Mouse (Mus musculus) urinary bladder, postnatal 10 days (tissue): ENCODE data around the gene Lclat1.
"Not testable (repeated sequence)": the region's sequence is repeated elsewhere in the genome, so short reads cannot be mapped to it uniquely, and the experiment has no call there.

Experiments used
- DNase-seq: peaks from one replicate; pipeline ENCODE4 v3.0.0; 2022; ENCODE audit warnings: low spot score

Gene Lclat1

DNA sequence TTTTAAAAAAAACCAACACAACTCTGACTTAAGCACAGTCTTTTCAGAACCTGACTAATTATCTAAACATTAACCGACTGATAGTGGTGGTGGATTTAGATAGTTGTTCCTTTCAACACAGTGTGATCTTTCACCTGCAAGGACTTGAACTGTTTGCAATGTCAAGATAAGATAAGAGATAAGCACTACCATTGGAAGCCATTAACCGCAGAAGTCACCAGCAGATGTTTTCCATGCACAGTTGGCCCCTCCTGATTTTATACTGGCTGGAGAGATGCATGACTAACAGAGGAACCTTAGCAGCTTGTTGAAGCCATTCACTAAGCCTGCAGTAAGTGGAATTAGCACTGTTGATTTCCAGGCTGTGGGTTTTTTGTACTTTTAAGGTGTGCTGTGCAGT, 34.7 kb downstream of the Lclat1 start:
- DNase-seq, result no peak

- DNase-seq, result no peak
Observed at GRCm38 (mm10) chr17:73145426-73145825, 37.6 kb downstream of the Lclat1 start.

DNA sequence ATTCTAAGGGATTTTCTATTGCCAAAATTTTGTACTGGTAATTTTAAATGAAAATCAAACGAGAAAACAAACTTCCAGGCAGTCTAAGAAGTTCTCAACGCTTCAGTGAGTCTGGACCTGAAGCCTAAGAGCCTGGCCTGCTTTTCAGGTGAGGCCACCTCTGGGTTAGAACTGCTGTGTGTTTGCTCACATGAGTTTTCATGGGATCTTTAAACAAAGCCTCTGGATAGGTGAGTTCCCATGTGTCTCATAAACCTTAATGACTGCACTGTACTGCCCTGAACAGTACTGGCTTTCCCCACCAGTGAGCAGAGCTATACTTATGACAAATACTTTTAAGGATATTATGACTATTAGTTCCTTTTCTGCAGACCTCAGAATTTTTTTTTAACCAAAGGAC, 40.8 kb downstream of the Lclat1 start:
- no peak for DNase-seq

GRCm38 (mm10) chr17:73152790-73153525, 45.2 kb downstream of the Lclat1 start:
- DNase-seq, result not testable (repeated sequence)

- no peak for DNase-seq
Observed at GRCm38 (mm10) chr17:73153672-73154071, 45.9 kb downstream of the Lclat1 start.

GRCm38 (mm10) chr17:73156606-73157005, 48.8 kb downstream of the Lclat1 start:
- DNase-seq, result no peak

GRCm38 (mm10) chr17:73161795-73162194, 54.0 kb downstream of the Lclat1 start:
- no peak for DNase-seq

DNA sequence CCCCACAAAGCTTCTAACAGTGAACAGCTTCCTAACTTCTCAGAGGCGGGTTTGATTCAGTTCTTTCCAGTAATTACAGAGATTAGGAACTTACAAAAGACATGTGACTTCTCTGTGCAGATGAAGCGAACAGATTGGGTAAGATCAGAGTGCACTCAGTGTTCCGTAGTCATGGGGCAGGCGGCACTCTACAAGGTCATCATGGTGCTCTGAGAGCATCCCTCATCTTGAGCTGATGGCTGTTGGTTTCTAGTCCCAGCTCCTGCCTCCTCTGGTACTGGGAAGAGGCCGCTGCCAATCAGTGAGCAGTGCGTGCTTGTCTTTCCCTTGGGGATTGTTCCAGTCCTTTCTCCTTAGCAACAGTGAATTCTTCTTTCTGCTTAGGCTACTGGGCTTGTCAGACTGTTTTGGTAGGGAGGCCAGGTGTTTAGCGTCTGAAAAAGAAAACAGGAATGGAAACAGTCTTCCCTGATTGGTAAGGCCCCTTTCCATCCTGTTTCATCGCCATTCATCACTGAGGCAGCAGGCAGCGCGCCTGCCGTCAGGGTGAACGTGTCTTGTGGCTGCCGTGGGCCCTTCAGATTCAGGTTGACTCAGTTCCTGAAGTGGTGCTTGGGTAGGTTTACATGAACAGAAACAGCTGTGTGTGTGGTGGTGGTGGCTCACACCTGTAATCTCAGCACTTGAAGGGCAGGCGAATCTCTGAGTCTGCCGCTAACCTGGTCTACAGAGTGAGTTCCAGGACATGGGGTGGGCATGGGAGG, 54.8 kb downstream of the Lclat1 start:
- DNase-seq, result no peak

DNA sequence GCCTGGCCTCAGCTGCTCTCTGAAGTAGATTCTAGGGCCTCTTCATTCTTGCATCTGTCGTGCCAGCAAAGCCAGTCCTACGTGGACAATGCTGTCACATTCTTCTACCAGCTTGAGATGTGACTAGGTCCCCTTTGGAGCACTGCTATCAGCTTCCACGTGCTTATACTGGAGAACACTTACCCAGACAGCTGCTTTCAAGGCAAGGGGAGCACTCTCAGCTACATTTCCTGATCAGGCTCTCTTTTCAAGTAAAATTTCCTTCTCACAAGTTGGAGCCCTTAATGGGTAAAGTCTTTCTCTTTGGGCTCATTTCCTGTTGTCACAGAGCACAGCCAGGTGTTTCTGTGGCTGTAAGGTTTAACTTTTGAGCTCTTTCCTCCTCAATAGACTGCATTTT, 55.8 kb downstream of the Lclat1 start:
- DNase-seq, result no peak

- no peak for DNase-seq
Observed at GRCm38 (mm10) chr17:73164121-73164520, 56.3 kb downstream of the Lclat1 start.

- DNase-seq, result no peak
Observed at GRCm38 (mm10) chr17:73169461-73169860, 61.7 kb downstream of the Lclat1 start.

DNA sequence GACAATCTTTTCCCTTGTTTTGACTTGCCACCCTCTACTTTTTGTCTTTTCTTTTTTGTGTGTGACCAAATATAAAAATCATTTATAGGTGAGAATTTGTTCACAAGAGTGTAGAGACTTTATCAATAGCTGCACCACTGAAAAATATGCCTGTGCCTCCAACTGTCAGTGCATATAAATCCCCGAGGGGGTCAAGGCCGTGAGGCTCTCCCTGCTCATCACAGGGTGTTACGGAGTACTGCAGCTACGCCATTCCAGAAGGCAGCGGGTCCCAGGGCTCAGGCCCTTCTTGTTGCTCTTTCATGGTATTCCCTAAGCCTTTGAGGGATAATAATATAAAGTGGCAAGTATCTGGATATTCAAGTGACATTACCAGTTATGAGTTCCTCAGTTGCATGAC, 62.4 kb downstream of the Lclat1 start:
- DNase-seq, result no peak

- DNase-seq, result no peak
Observed at GRCm38 (mm10) chr17:73174083-73174562, 66.3 kb downstream of the Lclat1 start.

DNA sequence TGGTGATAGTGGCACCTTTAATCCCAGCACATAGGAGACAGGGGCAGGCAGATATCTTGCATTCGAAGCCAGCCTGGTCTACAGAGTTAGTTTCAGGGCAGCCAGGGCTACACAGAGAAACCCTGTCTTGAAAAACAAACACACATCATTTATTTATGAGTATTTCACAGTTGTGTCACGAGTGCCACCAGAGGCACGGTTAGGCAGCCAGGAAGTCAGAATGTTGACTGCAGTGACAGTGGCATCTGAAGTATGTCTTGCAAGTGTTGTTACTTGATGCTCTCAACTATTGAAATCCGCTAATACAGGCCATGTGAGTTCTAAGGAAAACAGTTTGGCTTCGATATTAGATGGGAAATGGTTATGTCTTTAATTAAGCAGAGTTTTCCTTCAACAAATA, 67.9 kb downstream of the Lclat1 start:
- DNase-seq, result no peak

DNA sequence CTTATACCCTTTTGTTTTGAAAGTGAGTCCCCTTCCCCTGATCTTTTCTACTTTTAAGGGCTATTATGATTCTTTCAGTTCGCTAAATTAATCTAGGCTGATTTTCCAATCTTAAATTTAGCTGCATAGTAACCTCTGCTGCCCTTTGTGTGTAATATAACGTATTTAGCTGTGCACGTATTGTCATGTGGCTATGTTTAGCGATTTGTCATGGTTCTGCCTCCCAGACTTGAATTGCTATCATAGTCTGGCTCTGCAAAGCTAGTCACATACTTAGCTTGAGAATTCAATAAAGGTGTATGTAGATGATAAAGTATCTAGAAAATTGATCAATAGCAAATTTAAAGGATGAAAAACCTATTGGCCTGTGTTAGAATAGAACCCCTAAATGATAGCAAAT, 69.3 kb downstream of the Lclat1 start:
- DNase-seq, result no peak

GRCm38 (mm10) chr17:73186929-73187328, 79.1 kb downstream of the Lclat1 start:
- no peak for DNase-seq

DNA sequence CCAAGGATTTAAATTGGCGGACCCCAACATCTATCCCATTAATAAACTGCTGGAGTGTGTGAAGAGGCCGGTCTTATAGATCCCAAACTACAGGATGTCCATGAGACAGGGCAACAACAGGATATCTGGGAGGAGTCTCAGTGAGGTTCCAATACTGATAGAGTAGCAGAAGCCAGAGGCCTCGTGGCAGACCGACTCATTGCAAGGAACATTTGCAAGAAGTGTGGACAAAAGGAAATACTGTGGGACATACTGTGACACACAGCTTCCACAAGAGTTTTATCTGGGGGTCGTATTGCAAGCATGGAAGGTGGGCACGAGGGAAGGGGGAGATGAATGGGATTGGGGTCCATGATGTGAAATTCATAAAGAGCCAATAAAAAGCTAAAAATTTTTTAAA, 86.4 kb downstream of the Lclat1 start:
- no peak for DNase-seq

- no peak for DNase-seq
Observed at GRCm38 (mm10) chr17:73194575-73194974, 86.8 kb downstream of the Lclat1 start.

DNA sequence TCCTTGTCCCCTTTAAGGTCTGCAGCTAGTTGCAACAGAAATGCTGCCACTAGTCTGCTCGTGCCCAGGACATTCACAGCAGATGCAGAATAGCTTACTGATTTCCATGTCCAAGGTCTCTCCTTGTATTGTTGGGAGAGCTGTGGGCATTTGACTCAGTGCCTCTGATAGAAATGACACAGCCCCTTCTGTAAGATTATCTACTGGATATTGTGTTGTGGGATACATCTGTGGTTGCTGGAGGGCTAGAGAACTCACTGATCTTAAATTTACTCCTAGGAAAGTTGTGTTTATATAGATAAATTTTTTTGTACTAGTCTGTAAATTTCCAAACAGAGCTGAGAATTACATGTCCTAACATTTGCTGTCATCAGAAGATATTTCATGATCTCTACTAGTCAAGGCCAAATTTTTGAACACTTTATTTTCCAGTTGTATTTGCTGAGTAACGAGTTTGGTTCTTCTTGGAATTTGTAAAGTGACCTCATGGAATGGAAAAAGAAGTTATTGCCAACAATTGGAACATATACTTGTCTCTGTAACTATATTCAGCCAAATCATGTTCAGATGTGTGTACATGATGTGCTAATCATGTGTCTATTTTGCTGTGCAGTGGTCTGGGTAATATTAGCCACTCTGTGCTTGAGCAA, 87.4 kb downstream of the Lclat1 start:
- DNase-seq, result no peak

DNA sequence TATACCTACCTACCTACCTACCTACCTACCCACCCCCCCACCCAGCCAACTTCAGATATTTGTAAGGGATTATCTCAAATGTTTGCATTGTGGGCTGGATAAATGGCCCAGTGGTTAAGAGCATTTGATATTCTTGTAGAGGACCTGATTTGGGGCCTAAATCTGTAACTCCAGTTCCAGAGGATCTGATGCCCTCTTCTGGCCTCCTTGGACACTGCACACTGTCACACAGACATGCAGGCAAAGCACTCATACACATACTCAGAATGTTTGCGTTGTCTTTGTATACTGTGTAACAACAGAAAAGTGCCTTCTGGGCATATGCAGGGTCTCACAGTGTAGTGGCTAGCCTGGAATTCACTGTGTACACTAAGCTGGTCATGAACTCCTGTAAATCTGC, 88.4 kb downstream of the Lclat1 start:
- DNase-seq, result no peak

DNA sequence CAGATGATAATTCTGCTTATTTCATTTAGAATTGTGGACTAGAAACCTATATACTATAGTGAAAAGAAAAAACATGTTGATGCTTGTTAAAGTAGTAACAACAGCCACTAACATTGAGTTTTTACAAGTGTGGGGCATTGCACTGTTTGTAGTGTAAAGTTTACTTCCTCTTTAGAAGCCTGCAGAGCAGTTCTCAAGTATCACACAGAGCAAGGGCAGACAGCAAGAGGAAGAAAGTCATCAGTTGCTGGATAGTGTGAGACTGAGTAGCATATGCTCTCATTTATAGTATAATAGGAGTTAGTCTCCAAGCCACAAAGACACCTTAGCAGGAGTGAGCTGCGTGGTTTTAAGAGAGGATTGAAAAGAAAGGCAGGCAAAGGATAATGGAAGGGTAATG, 89.9 kb downstream of the Lclat1 start:
- DNase-seq, result no peak

GRCm38 (mm10) chr17:73199387-73199786, 91.6 kb downstream of the Lclat1 start:
- DNase-seq, result no peak

DNA sequence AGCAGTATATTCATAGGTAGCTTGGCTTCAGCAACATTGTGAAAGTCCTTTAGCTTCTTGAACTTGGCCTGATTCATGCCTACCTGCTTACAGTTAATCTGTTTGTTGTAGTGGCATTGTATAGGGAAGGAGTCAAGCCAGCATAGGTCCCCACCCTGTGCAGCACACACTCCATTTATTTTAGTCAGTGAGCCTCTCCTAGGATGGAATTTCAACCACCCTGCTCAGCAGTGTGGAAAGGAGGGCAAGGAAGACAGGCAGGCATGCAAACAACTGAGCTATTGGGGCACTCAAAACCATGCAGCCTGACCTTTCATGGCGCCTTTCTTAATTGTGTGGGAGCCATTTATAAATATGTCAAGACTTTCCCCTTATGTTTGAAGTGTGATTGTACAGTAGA, 92.6 kb downstream of the Lclat1 start:
- DNase-seq, result no peak
